Mouse (Mus musculus) T-helper 1 cell (primary cell): ENCODE measurements at regions not wholly inside any gene's neighbourhood (a gene's known extent, or its start where the extent isn't known, plus 50 kb on each side); places are given as distances from the start of the nearest gene placed in this dataset.

Experiments
- in situ Hi-C: fragments of 300-600 bp; cut with MboI, MseI; formaldehyde crosslinking; loops from one replicate; pipeline ENCODE4 v1.15.1; 2025; ENCODE audit warnings: high pct_unique_total_duplicates

DNA sequence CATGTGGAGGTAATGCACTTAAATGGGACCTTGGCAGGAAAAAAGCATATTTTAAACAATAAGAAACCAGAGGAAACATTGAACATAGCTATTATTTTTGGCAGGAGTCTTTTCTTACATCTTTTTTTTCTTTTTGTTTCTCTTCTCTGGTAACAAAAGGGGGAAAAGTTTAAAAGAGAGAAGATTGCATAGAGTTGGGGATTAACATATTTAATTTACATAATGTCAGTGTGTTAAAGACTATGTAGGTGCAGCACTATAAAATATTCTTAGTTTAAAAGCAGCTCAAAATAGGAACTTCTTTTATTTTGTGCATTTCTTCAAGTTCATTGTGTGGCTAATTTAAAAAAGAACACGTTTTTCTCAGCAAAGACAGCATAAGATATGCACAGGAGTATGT, 1087.5 kb downstream of the Cdh11 start:
- in situ Hi-C loops = no loop called here

DNA sequence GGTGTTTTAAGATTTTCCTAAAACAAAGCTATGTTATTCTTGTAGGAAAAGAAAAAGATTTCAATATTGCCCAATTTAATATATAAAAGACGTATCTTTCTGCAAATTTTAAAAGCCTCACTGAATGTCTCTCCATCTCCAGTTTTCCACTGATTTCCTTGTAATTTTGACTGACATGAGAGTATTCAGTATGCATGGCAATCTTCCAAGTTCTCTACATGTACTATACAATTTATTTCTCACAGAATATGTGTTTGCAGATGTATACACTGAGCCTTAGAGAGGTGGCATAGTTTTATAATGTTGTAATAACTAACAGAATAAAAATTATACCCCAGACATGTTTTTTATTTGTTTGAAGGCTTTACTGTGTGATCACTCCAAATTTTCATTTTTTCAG, 1094.5 kb downstream of the Cdh11 start:
- in situ Hi-C loops = no loop called here

DNA sequence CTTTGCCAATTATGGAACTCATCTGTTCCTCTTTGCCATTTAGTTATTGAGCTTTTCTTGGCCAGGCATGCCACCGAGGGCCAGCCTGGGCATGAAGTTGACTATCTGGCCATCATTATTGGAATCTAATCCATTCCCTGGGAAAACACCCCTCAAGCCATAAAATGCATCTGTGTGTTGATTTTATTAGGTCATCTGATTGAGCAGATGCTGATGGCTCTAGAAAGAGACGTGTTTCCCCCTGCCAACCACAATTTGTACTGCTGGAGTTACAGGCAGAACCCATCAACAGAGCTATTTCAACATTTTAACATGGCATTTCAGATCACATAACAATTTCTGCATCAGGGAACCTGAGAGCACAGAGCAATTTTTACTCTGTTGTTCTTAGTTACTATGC, 1116.5 kb downstream of the Cdh11 start:
- in situ Hi-C loops = no loop called here

DNA sequence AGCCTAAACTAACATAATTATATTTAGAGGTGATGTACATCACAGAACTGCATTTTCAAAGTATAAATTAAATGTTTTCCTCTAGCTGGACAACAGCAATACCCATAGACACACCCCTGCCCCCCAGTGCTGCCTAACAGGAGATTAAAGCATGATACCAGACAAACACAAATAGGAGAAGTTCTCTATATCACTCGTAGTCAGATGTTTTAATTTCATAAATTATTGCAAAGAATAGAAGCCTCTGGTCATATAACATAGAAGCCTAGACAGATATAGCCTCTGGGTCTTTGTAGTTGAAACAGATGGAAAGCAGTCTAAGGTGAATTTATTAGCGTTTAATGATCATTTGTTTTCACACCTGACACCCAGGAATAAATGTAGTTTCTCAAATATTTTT, 1122.6 kb downstream of the Cdh11 start:
- in situ Hi-C loops = no loop called here

DNA sequence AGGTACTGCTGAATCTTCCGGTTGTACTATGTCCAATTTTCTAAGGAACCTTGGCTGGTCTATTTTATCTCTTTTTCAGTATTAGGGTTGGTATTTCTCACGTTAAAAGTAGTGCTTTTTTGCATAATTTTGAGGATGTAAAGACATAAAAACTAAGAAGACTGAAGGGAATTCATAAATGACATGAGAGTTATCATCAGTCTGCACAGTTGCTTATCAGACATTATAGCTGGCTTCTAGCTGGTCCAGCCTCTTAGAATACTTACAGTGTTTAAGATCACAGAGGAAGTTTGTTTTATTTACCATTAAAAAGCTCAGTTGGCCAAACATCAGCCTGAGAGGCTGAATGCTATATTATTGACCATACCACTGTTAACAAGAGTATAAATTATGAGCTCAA, 1130.2 kb downstream of the Cdh11 start:
- in situ Hi-C loops = no loop called here

DNA sequence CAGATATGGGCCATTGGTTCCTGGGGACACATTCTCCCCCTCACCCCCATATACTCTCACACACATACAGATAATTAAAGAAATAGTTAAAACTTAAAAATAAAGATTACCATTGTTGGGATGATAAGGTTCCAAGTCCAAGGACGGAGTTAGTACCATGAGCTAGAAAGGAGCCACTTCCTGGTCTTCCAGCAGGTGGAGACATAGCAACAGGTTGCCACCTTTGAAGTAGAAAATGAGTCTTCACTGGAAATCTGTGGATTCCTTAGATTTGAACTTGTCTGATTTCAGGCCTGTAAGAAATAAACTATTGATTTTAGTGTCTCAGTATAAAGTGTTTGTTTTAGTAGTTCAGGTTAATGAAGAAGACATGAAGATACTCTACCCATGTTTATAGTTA, 1156.6 kb downstream of the Cdh11 start:
- in situ Hi-C loops = loop anchor here (10.0 kb wide), 1 partner anchor 1856 kb away; no protein-coding TSS in a partner anchor

DNA sequence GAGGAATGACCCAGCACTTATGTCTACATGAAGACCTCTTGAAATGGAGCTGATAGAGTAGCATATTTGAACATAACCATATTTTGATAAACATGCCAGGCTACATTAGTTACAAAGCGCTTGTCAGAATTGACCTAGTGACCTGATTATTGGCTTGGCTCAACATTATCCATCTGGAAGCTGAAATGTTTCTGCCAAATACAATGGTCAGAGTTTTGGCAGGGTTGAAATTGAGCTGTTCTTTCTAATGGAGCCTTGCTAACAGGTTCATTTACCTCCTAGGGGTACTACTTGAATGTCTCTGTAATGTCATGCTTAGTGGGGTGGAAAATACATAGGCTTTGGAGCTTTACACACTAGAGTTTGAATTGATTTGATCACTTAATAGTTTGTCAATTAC, 1163.5 kb downstream of the Cdh11 start:
- in situ Hi-C loops = loop anchor here (10.0 kb wide), 1 partner anchor 1863 kb away; no protein-coding TSS in a partner anchor

DNA sequence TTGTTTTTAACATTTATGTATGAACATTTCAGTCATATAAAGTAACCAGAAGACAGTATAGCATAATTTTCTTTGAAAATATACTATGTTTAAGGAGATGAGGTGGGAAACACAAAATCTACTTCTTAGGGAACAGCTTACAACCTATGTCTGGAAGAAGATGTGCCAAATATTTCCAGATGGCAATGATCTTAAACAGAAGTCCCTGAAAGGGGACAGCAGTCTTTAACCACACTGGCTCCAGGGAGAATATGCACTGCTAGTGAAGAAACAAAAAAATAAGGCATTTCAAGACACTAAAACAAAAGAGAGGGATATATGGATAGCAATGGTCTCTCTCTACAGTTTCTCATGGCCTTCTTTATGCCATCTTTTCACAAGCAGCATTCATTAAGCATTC, 1194.3 kb downstream of the Cdh11 start:
- in situ Hi-C loops = no loop called here

DNA sequence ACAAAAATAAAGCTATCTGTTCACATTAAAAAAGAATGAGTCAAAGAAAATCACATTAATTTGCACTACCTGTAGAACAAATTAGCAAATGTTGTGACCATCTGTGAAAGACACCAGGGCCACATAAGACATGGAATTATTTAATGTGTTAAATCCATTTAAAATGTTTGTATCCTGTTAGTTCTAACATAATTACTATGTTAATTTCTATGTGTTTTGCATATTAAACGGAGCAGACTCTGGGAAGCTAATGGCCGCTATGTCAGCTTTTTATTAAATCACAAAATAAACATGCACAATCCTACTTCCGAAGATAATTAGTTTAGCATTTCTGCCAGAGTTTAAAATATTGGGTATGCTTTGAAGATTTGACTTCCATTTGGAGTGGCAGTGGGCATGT, 1194.8 kb downstream of the Cdh11 start:
- in situ Hi-C loops = no loop called here

DNA sequence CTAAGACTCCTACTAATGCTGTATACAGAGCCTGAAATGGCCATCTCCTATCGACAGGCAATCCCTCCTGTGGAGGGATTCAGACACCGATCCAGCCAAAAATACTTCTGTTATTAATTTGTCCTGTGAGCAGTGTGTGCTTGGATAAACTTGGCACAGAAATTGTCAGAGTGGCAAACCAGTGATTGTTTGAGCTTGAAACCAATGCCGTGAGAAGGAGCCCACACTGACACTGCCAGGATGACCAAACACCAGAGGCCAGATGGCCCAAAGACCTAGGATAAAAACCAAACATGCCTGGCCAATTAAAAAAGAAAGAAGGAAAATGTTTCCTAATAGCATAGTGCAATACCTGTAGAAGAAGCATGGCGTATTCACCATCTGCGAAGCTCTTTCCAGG, 1221.0 kb downstream of the Cdh11 start:
- in situ Hi-C loops = no loop called here

DNA sequence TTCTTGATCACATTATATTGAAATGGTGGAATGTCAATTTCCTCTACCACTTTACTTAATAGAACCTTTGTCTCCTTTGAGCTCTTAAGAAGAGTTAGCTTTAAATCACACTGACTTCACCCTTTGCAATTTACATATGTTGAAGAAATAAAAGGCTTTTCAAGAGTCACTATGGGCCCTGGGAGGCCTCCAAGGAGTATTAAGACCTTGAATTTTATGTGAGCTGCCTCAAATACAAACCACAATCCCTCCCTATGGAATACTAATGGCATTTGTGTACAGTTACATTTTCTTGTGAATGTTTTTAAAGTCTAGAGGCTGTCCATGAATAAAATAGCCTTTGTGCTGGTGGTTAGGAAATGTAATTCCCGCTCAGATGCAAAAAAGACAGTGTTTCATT, 1262.7 kb downstream of the Cdh11 start:
- in situ Hi-C loops = no loop called here

DNA sequence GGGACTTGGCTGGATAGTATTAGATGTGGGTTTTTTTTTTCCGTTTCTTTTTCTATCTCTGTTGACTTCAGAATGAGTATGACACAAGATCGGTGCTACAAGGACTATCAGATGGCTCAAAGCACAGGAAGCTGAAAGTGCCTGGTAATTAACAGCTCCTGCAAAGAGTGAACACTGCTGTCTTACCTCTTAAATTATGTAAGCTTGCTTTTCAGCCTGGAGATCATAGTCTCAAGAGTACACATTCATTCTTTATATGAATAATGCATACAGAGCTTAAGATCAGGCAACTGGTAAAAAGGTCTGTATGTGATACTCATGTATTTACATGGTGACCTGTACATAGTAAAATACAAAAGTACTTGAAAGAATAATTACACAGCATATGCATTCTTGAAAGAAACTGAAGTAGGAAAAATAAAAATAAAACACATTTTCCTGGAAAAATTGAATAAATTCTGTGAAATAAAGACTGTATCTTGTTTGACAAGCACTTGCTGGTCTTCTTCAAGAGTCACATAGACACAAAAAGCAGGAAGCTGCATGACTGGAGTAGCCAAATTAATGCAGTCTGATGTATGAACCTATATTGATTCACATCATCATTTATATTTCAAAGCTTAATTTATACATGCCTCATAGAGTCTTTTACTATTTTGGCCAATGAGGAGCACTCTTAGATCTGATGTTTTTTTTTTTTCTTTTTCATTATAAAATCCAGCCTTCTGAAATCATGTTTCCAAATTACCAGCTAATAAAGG, 1306.7 kb downstream of the Cdh11 start:
- in situ Hi-C loops = no loop called here

DNA sequence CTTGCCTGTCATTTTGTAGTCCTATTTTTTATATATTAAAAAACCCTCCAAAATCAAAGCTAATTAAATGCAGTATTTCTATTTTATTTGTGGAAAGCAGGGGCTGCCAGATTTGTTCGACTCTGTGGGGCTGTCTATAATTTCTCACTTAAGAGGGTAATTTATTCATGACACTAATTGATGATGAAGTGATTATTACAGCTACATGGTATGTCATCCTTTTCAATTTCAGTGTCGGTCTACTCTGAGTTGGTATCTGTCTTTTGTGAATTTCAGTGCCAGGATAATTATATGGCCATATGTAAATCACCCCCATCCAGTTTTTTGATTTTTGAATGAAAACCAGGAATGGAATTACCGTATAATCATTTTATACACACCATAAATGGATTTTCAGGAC, 1319.1 kb downstream of the Cdh11 start:
- in situ Hi-C loops = no loop called here

DNA sequence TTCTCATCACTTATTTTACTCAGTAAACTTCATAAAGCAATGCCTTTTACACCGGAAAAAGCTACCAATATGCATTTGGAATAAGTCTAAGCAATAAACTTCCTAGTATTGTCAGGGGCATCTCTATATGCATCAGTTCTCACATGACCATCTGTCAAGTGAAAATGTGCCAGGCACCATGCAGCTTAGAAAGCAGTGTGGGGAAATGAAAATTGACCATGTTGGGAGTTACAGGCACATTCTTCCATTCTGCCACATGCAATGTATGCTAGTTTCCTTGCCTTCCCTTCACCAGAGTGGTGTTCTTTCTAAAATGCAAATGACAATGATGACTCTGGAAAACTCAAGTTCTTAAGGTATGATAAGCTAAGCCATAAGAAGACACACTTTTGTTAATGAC, 1322.9 kb downstream of the Cdh11 start:
- in situ Hi-C loops = no loop called here

DNA sequence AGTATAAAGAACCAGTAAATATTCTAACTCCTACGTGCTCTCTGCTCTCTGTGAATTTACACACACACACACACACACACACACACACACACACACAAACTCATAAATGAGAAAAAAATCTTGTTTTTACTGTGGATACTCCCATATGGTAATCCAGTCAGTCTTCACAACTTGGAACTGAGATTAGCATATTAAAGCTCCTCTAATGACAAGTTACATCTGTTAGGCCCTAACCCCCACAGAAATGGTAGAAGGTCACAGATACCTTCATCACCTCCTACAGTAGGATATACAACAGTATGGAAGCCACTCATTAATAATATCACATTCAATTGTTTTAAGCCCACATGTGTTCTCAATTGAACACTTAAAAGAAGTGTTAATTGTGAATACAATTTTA, 1340.7 kb downstream of the Cdh11 start:
- in situ Hi-C loops = no loop called here

DNA sequence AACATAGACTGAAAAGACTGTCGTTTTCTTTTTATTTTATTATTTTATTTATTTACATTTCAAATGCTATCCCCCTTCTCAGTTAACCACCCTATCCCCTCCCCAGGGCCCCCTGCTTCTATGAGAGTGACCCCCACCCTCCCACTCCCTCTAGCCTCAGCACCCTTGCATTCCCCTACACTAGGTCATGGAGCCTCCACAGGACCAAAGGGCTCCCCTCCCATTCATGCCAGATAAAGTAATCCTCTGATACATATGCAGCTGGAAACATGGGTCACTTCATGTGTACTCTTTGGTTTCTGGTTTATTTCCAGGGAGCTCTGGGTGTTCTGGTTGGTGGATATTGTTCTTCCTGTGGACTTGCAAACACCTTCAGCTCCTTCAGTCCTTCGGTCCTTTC, 1342.9 kb downstream of the Cdh11 start:
- in situ Hi-C loops = no loop called here

DNA sequence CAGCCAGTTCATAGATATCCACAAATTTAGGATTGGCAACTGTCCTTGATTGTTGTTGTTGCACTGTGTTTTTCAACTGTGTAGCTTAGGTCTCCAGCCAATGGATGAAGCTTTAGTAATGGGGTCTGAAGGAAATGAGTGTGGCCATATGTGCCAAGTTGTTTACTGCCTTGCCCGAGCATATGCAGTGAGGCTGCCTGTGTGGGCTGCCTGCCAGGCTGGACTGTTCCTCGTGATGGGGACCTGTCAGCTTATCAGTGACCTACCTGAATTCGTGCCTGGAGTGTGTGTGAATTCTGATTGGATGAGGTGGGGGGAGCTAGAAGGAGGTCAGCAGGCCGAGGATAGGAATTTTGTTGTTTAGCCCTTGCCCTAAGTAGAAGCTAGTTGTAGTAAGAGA, 1349.8 kb downstream of the Cdh11 start:
- in situ Hi-C loops = no loop called here
